Mouse (Mus musculus) small intestine, adult 2 months (tissue): ENCODE results near the gene Dnah14.

Experiments
- CTCF ChIP-seq: fragments of 200-500 bp; IDR thresholded peaks from 2 replicates; pipeline ENCODE4 v1.5.1; 2012; ENCODE audit warnings: low read depth, mild to moderate bottlenecking, control low read depth, inconsistent platforms, low read length, moderate library complexity, mixed read lengths; ENCODE audit not compliant: insufficient replicate concordance, insufficient read length; ENCODE audit errors: extremely low read depth
- POLR2A ChIP-seq: fragments of 200-500 bp; IDR thresholded peaks from 2 replicates; pipeline ENCODE4 v1.6.1; 2012; ENCODE audit warnings: low read depth, mild to moderate bottlenecking, control low read depth, inconsistent platforms, low read length, moderate library complexity

GRCm38 (mm10) chr1:181793541-181793940, 217.2 kb downstream of the Dnah14 start:
- TF ChIP-seq POLR2A, result no peak
- no peak for TF ChIP-seq CTCF
